Mouse (Mus musculus) liver, embryonic 16.5 days (tissue): ENCODE data around the gene Rnd2. TPM values are rescaled to one million over a fixed set of nuclear protein-coding genes. Genes with fewer than 3 reads are reported as not detected.
"Not testable (repeated sequence)": the region's sequence is repeated elsewhere in the genome, so short reads cannot be mapped to it uniquely, and the experiment has no call there.

ENCODE experiments used
- ATAC-seq: fragments of 200-750 bp; cut with Nextera tagmentation; 2 replicates; pipeline ENCODE4 v1.8.0; 2017; ENCODE audit warnings: low read depth, mild to moderate bottlenecking, moderate number of reproducible peaks, moderate library complexity
- H3K27ac ChIP-seq: fragments of 300-500 bp; sonication (generic); 2 replicates; pipeline ENCODE4 v1.5.1; 2014; ENCODE audit warnings: mild to moderate bottlenecking, low read length
- H3K27me3 ChIP-seq: fragments of 300-500 bp; sonication (generic); 2 replicates; pipeline ENCODE4 v1.6.1; 2014; ENCODE audit warnings: low read depth, low read length, mixed read lengths; ENCODE audit not compliant: control insufficient read depth, insufficient read depth
- H3K36me3 ChIP-seq: fragments of 300-500 bp; sonication (generic); 2 replicates; pipeline ENCODE4 v1.6.1; 2014; ENCODE audit warnings: mild to moderate bottlenecking; ENCODE audit not compliant: control insufficient read depth, insufficient read depth
- H3K4me1 ChIP-seq: fragments of 300-500 bp; sonication (generic); 2 replicates; pipeline ENCODE4 v1.6.1; 2014; ENCODE audit warnings: low read depth, low read length, mixed read lengths; ENCODE audit not compliant: control insufficient read depth
- H3K4me2 ChIP-seq: fragments of 300-500 bp; sonication (generic); 2 replicates; pipeline ENCODE4 v1.6.1; 2014; ENCODE audit warnings: low read depth, low read length, mixed read lengths
- H3K4me3 ChIP-seq: fragments of 300-500 bp; sonication (generic); 2 replicates; pipeline ENCODE4 v1.5.1; 2014; ENCODE audit warnings: low read depth, mild to moderate bottlenecking, low read length
- H3K9ac ChIP-seq: fragments of 300-500 bp; sonication (generic); 2 replicates; pipeline ENCODE4 v1.6.1; 2014; ENCODE audit warnings: low read depth, low read length
- H3K9me3 ChIP-seq: fragments of 300-500 bp; sonication (generic); replicated peaks from 2 replicates; pipeline ENCODE4 v1.6.1; 2016; ENCODE audit warnings: low read length; ENCODE audit not compliant: control insufficient read depth
- WGBS: fragments of 180-500 bp; shearing (Covaris S2); extraction: QIAGEN DNeasy Blood & Tissue Kit; methylation state at CpG from one replicate; pipeline ENCODE4 v1.1.7; 2014; ENCODE audit not compliant: insufficient replicate concordance; 5-methylcytosine and 5-hydroxymethylcytosine counted together
- polyA plus RNA-seq: library from polyadenylated mRNA; unstranded; fragments of >200 nt; fragmentation: Nextera tagmentation; extraction: Ambion mirVana; gene quantifications from 2 replicates; pipeline ENCODE4 v1.2.1, GENCODE M21; 2015

The Rnd2 gene
- polyA plus RNA-seq, 1 experiment from 2014 or later = 1.7 TPM

- Histone ChIP-seq H3K4me2 (no peak overlapping the region), H3K4me3 (no peak overlapping the region), H3K9me3 (no peaks in the 10 kb centered on the region), H3K36me3 (no peaks in the 10 kb centered on the region), H3K27me3 (peaks cover 36% of the 10 kb centered on the region), H3K9ac (peak overlapping the region; percentile 21; the same call in 1 of the 2 replicates), H3K4me1 (peaks cover 50% of the 10 kb centered on the region), H3K27ac (no peak overlapping the region)
- ATAC-seq = no peak
- WGBS = 23% methylated on average over 13 of the region's 13 CpGs
Measured at GRCm38 (mm10) chr11:101462583-101463440, 2.0 kb upstream of the Rnd2 start.

- peak overlapping the region; percentile 33 for H3K27ac ChIP-seq
- H3K4me1 ChIP-seq = peaks cover 56% of the 10 kb centered on the region
- H3K4me2 ChIP-seq = peak overlapping the region; percentile 84
- WGBS = under 1% methylated on average over 51 of the region's 51 CpGs
- peak overlapping the region; percentile 70 for H3K4me3 ChIP-seq
- peak overlapping the region; percentile 61 for H3K9ac ChIP-seq
- H3K27me3 ChIP-seq = peaks cover 50% of the 10 kb centered on the region
- no peaks in the 10 kb centered on the region for H3K9me3 ChIP-seq
- no peaks in the 10 kb centered on the region for H3K36me3 ChIP-seq
- peak; percentile 14 for ATAC-seq
Measured at GRCm38 (mm10) chr11:101465101-101465868, 486 bp downstream of the Rnd2 start.

DNA sequence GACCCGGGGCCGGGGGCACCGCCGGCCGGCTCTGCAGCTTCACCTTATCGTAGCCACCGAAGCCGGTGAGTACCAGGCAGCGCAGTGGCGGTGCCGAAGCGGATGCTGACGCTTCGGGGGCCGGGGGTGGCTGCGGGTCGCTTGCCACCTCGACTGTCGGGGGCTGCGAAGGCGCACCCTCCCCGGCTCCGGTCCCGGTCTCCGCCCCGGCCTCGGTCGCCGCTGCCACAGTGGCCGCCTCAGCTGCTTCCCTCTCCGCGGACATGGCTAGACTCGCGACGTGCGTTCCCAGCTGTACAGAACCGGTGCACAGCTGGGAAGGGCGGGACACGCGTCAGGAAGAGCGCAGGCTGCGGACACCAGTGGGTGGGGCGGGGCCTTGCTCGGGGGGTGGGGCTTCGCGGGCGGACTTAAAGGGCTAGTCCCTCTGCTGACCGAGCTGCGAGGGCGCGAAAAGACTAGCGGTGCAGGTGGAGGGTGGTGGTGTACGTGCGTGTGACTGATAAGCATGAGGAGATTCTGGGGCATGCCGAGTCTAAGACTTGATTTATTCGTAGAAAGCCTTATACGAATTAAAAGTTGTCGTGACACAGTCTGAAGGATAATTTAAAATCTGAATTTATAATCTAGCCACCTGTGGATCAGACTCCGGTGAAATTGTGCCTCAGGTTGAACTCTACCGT, 1.2 kb downstream of the Rnd2 start, which contains the start of gene Vat1:
Gene Vat1, minus strand, starts transcription at position 362 of the 683 bp plus-strand sequence.
- peak within 1 kb of the TSS; percentile 33 for H3K27ac ChIP-seq

GRCm38 (mm10) chr11:101466552-101466950, 1.8 kb downstream of the Rnd2 start:
- H3K9ac ChIP-seq = not testable (repeated sequence)

More for the DNA sequence above, 1.2 kb downstream of the Rnd2 start, which contains the start of gene Vat1:
- Histone ChIP-seq H3K27me3 (peaks cover 50% of the 10 kb centered on the region), H3K36me3 (no peaks in the 10 kb centered on the region), H3K9me3 (no peaks in the 10 kb centered on the region), H3K4me3 (peak within 1 kb of the TSS; percentile 70), H3K9ac (peak within 1 kb of the TSS; percentile 61), H3K4me1 (peaks cover 56% of the 10 kb centered on the region), H3K4me2 (peak within 1 kb of the TSS; percentile 84)
- peak; percentile 67 for ATAC-seq
- WGBS = under 1% methylated on average over 60 of the region's 60 CpGs

GRCm38 (mm10) chr11:101467477-101468262, 2.9 kb downstream of the Rnd2 start:
- peak; percentile 70 for ATAC-seq
- WGBS = under 1% methylated on average over 49 of the region's 54 CpGs
- Histone ChIP-seq H3K27me3 (peaks cover 54% of the 10 kb centered on the region), H3K4me2 (peak overlapping the region; percentile 86), H3K4me3 (peak overlapping the region; percentile 71), H3K4me1 (peaks cover 53% of the 10 kb centered on the region), H3K9ac (peak overlapping the region; percentile 56), H3K36me3 (no peaks in the 10 kb centered on the region), H3K9me3 (no peaks in the 10 kb centered on the region), H3K27ac (peak overlapping the region; percentile 35; the same call in 1 of the 2 replicates)

More at GRCm38 (mm10) chr11:101466552-101466950, 1.8 kb downstream of the Rnd2 start:
- not testable (repeated sequence) for H3K27ac ChIP-seq, H3K36me3 ChIP-seq, ATAC-seq, H3K9me3 ChIP-seq
- Histone ChIP-seq H3K4me2 (peak overlapping the region; percentile 84), H3K27me3 (peaks cover 54% of the 10 kb centered on the region), H3K4me1 (peaks cover 56% of the 10 kb centered on the region), H3K4me3 (peak overlapping the region; percentile 70)
- 47% methylated on average over 5 of the region's 5 CpGs for WGBS

GRCm38 (mm10) chr11:101468263-101468688, 3.5 kb downstream of the Rnd2 start:
- Histone ChIP-seq H3K27me3 (peaks cover 54% of the 10 kb centered on the region), H3K4me3 (peak overlapping the region; percentile 71), H3K9ac (peak overlapping the region; percentile 56), H3K4me1 (peaks cover 47% of the 10 kb centered on the region), H3K4me2 (peak overlapping the region; percentile 86), H3K27ac (no peak overlapping the region), H3K9me3 (no peaks in the 10 kb centered on the region), H3K36me3 (no peaks in the 10 kb centered on the region)
- WGBS = 2% methylated on average over 30 of the region's 31 CpGs
- 0 out of 2 replicates have a peak, but pooled peaks have one; percentile 1 for ATAC-seq

- Histone ChIP-seq H3K4me2 (peak overlapping the region; percentile 86), H3K9ac (no peak overlapping the region), H3K9me3 (no peaks in the 10 kb centered on the region), H3K27me3 (peaks cover 54% of the 10 kb centered on the region), H3K4me1 (peaks cover 42% of the 10 kb centered on the region), H3K36me3 (no peaks in the 10 kb centered on the region), H3K4me3 (peak overlapping the region; percentile 71), H3K27ac (no peak overlapping the region)
- no peak for ATAC-seq
- 12% methylated on average over 13 of the region's 13 CpGs for WGBS
Measured at GRCm38 (mm10) chr11:101468731-101469130, 3.9 kb downstream of the Rnd2 start.

DNA sequence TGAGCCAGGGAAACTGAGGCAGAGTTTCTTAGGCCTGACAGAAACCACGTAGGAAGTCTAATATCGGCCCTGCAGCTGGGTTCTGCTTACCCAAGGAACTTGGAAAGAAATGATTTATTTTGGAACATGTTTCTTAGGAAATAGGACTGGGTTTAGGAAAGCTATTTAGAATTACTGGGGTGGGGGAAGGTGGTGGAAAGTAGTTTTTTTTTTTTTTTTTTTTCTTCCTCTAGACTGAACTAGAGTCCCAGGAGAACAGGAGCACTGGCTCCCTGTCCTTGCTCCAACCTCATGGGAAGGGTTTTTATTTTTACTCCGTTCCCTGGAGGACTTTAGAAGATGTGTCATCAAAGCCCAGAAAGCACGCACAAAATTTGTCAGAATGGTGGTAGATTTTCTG, 4.4 kb downstream of the Rnd2 start:
- H3K4me3 ChIP-seq = no peak overlapping the region
- no peak for ATAC-seq
- no peak overlapping the region for H3K9ac ChIP-seq
- H3K9me3 ChIP-seq = no peaks in the 10 kb centered on the region
- H3K27me3 ChIP-seq = peaks cover 51% of the 10 kb centered on the region
- WGBS = 55% methylated on average over 4 of the region's 4 CpGs
- H3K4me1 ChIP-seq = peaks cover 38% of the 10 kb centered on the region
- no peaks in the 10 kb centered on the region for H3K36me3 ChIP-seq
- no peak overlapping the region for H3K27ac ChIP-seq
- H3K4me2 ChIP-seq = no peak overlapping the region
